Mouse (Mus musculus): ENCODE measurements around the gene Phgr1. TPM values are rescaled to one million over a fixed set of nuclear protein-coding genes. Genes with fewer than 3 reads are reported as not detected.

Gene Phgr1
- polyA plus RNA-seq, 1 experiment from 2014 or later = 41.2 TPM

GRCm38 (mm10) chr2:118789501-118789900, 16.9 kb downstream of the Phgr1 start:
- peaks cover 13% of the 10 kb centered on the region for H3K4me1 ChIP-seq (replicated peaks)
- H3K4me3 ChIP-seq (replicated peaks) = no peak overlapping the region
- H3K9ac ChIP-seq = no peak overlapping the region
- 88% methylated on average over 11 of the region's 11 CpGs for WGBS
- H3K36me3 ChIP-seq = no peaks in the 10 kb centered on the region
- ATAC-seq = no peak
- H3K4me2 ChIP-seq (replicated peaks) = no peak overlapping the region
- no peak overlapping the region for H3K27ac ChIP-seq
- H3K27me3 ChIP-seq (replicated peaks) = 0 out of 2 replicates have a peak, but pooled peaks cover 5% of the 10 kb centered on the region
- H3K9me3 ChIP-seq = no peaks in the 10 kb centered on the region

- Histone ChIP-seq H3K27ac (no peak overlapping the region), H3K4me1 (replicated peaks) (peaks cover 13% of the 10 kb centered on the region), H3K9ac (no peak overlapping the region), H3K9me3 (no peaks in the 10 kb centered on the region), H3K4me3 (replicated peaks) (peak overlapping the region; percentile 16), H3K36me3 (no peaks in the 10 kb centered on the region), H3K27me3 (replicated peaks) (0 out of 2 replicates have a peak, but pooled peaks cover 5% of the 10 kb centered on the region), H3K4me2 (replicated peaks) (peak overlapping the region; percentile 57)
- ATAC-seq = 0 out of 2 replicates have a peak, but pooled peaks have one; percentile 9
- WGBS = 65% methylated on average over 12 of the region's 12 CpGs
Measured at GRCm38 (mm10) chr2:118790221-118790550, 17.6 kb downstream of the Phgr1 start.

GRCm38 (mm10) chr2:118790551-118791525, 18.3 kb downstream of the Phgr1 start:
- WGBS = 22% methylated on average over 44 of the region's 44 CpGs
- no peaks in the 10 kb centered on the region for H3K36me3 ChIP-seq
- peak overlapping the region; percentile 57 for H3K4me2 ChIP-seq (replicated peaks)
- 0 out of 2 replicates have a peak, but pooled peaks cover 5% of the 10 kb centered on the region for H3K27me3 ChIP-seq (replicated peaks)
- no peak overlapping the region for H3K9ac ChIP-seq
- no peak overlapping the region for H3K27ac ChIP-seq
- H3K4me1 ChIP-seq (replicated peaks) = peaks cover 13% of the 10 kb centered on the region
- no peaks in the 10 kb centered on the region for H3K9me3 ChIP-seq
- ATAC-seq = peak; percentile 71
- peak overlapping the region; percentile 16 for H3K4me3 ChIP-seq (replicated peaks)

GRCm38 (mm10) chr2:118791591-118792258, 19.2 kb downstream of the Phgr1 start:
- no peak; the same call in 1 of the 2 replicates for ATAC-seq
- peaks cover 13% of the 10 kb centered on the region for H3K4me1 ChIP-seq (replicated peaks)
- H3K36me3 ChIP-seq = no peaks in the 10 kb centered on the region
- no peaks in the 10 kb centered on the region for H3K9me3 ChIP-seq
- WGBS = 91% methylated on average over 26 of the region's 26 CpGs
- H3K9ac ChIP-seq = no peak overlapping the region
- H3K4me3 ChIP-seq (replicated peaks) = no peak overlapping the region
- no peak overlapping the region for H3K27ac ChIP-seq
- H3K27me3 ChIP-seq (replicated peaks) = 0 out of 2 replicates have a peak, but pooled peaks cover 5% of the 10 kb centered on the region
- H3K4me2 ChIP-seq (replicated peaks) = no peak overlapping the region

- 78% methylated on average over 4 of the region's 4 CpGs for WGBS
- no peak for ATAC-seq
- H3K9me3 ChIP-seq = no peaks in the 10 kb centered on the region
- no peak overlapping the region for H3K9ac ChIP-seq
- H3K4me1 ChIP-seq (replicated peaks) = peaks cover 13% of the 10 kb centered on the region
- H3K4me3 ChIP-seq (replicated peaks) = no peak overlapping the region
- H3K36me3 ChIP-seq = no peaks in the 10 kb centered on the region
- no peak overlapping the region for H3K27ac ChIP-seq
- 0 out of 2 replicates have a peak, but pooled peaks cover 5% of the 10 kb centered on the region for H3K27me3 ChIP-seq (replicated peaks)
- no peak overlapping the region for H3K4me2 ChIP-seq (replicated peaks)
Measured at GRCm38 (mm10) chr2:118792259-118792613, 19.7 kb downstream of the Phgr1 start.

- Histone ChIP-seq H3K4me1 (replicated peaks) (peaks cover 13% of the 10 kb centered on the region), H3K27me3 (replicated peaks) (0 out of 2 replicates have a peak, but pooled peaks cover 5% of the 10 kb centered on the region), H3K36me3 (no peaks in the 10 kb centered on the region), H3K9ac (no peak overlapping the region), H3K4me2 (replicated peaks) (no peak overlapping the region), H3K27ac (no peak overlapping the region), H3K9me3 (no peaks in the 10 kb centered on the region), H3K4me3 (replicated peaks) (no peak overlapping the region)
- 81% methylated on average over 4 of the region's 4 CpGs for WGBS
- ATAC-seq = no peak
Measured at GRCm38 (mm10) chr2:118793636-118794035, 21.1 kb downstream of the Phgr1 start.

- Histone ChIP-seq H3K9me3 (no peaks in the 10 kb centered on the region), H3K4me2 (replicated peaks) (no peak overlapping the region), H3K4me3 (replicated peaks) (no peak overlapping the region), H3K27me3 (replicated peaks) (no peaks in the 10 kb centered on the region), H3K4me1 (replicated peaks) (no peaks in the 10 kb centered on the region), H3K9ac (no peak overlapping the region), H3K36me3 (no peaks in the 10 kb centered on the region), H3K27ac (no peak overlapping the region)
- WGBS = 62% methylated on average over 4 of the region's 4 CpGs
- ATAC-seq = no peak
Measured at GRCm38 (mm10) chr2:118802542-118803118, 30.1 kb downstream of the Phgr1 start.

GRCm38 (mm10) chr2:118804474-118804873, 31.9 kb downstream of the Phgr1 start:
- WGBS = 75% methylated on average over 2 of the region's 2 CpGs

GRCm38 (mm10) chr2:118805137-118805536, 32.6 kb downstream of the Phgr1 start:
- no peaks in the 10 kb centered on the region for H3K9me3 ChIP-seq
- peak; percentile 61 for ATAC-seq
- WGBS = 33% methylated on average over 3 of the region's 3 CpGs
- H3K4me1 ChIP-seq (replicated peaks) = no peaks in the 10 kb centered on the region
- no peak overlapping the region for H3K9ac ChIP-seq
- H3K4me3 ChIP-seq (replicated peaks) = no peak overlapping the region
- H3K27ac ChIP-seq = no peak overlapping the region
- no peaks in the 10 kb centered on the region for H3K36me3 ChIP-seq
- H3K4me2 ChIP-seq (replicated peaks) = no peak overlapping the region
- no peaks in the 10 kb centered on the region for H3K27me3 ChIP-seq (replicated peaks)

More at GRCm38 (mm10) chr2:118804474-118804873, 31.9 kb downstream of the Phgr1 start:
- H3K9ac ChIP-seq = no peak overlapping the region
- no peaks in the 10 kb centered on the region for H3K4me1 ChIP-seq (replicated peaks)
- no peaks in the 10 kb centered on the region for H3K9me3 ChIP-seq
- H3K27me3 ChIP-seq (replicated peaks) = no peaks in the 10 kb centered on the region
- ATAC-seq = no peak
- no peak overlapping the region for H3K27ac ChIP-seq
- no peak overlapping the region for H3K4me2 ChIP-seq (replicated peaks)
- no peaks in the 10 kb centered on the region for H3K36me3 ChIP-seq
- no peak overlapping the region for H3K4me3 ChIP-seq (replicated peaks)

GRCm38 (mm10) chr2:118805756-118806155, 33.2 kb downstream of the Phgr1 start:
- H3K4me2 ChIP-seq (replicated peaks) = no peak overlapping the region
- H3K9ac ChIP-seq = no peak overlapping the region
- no peaks in the 10 kb centered on the region for H3K9me3 ChIP-seq
- H3K27ac ChIP-seq = no peak overlapping the region
- peak; percentile 28; the same call in 1 of the 2 replicates for ATAC-seq
- H3K27me3 ChIP-seq (replicated peaks) = no peaks in the 10 kb centered on the region
- no peaks in the 10 kb centered on the region for H3K4me1 ChIP-seq (replicated peaks)
- H3K4me3 ChIP-seq (replicated peaks) = no peak overlapping the region
- no peaks in the 10 kb centered on the region for H3K36me3 ChIP-seq
- 29% methylated on average over 3 of the region's 3 CpGs for WGBS

- Histone ChIP-seq H3K4me1 (replicated peaks) (no peaks in the 10 kb centered on the region), H3K27me3 (replicated peaks) (no peaks in the 10 kb centered on the region), H3K27ac (no peak overlapping the region), H3K9ac (no peak overlapping the region), H3K9me3 (no peaks in the 10 kb centered on the region), H3K4me2 (replicated peaks) (no peak overlapping the region), H3K36me3 (no peaks in the 10 kb centered on the region), H3K4me3 (replicated peaks) (no peak overlapping the region)
- WGBS = 72% methylated on average over 4 of the region's 4 CpGs
- ATAC-seq = no peak
Measured at GRCm38 (mm10) chr2:118806860-118807259, 34.3 kb downstream of the Phgr1 start.

- WGBS = 30% methylated on average over 2 of the region's 2 CpGs
- H3K4me3 ChIP-seq (replicated peaks) = no peak overlapping the region
- no peak overlapping the region for H3K27ac ChIP-seq
- H3K9me3 ChIP-seq = no peaks in the 10 kb centered on the region
- no peak overlapping the region for H3K9ac ChIP-seq
- H3K36me3 ChIP-seq = no peaks in the 10 kb centered on the region
- H3K4me1 ChIP-seq (replicated peaks) = 0 out of 2 replicates have a peak, but pooled peaks cover 12% of the 10 kb centered on the region
- H3K4me2 ChIP-seq (replicated peaks) = no peak overlapping the region
- ATAC-seq = no peak
- H3K27me3 ChIP-seq (replicated peaks) = no peaks in the 10 kb centered on the region
Measured at GRCm38 (mm10) chr2:118810861-118811260, 38.3 kb downstream of the Phgr1 start.

Data from intestine, embryonic 15.5 days (tissue).